Mouse (Mus musculus): ENCODE measurements around the gene Cnot1. TPM values are rescaled to one million over a fixed set of nuclear protein-coding genes. Genes with fewer than 3 reads are reported as not detected.

Cnot1 gene
- polyA plus RNA-seq, 1 experiment: 32.1 TPM

Other genes with a start within 250 kb of the Cnot1 start
- gene Prss54, start 231.1 kb downstream of the Cnot1 start, polyA plus RNA-seq (2012; ENCODE audit: insufficient read depth, insufficient read length, missing spikeins): not detected in 2 replicates
- gene Gins3, start 174.0 kb downstream of the Cnot1 start, polyA plus RNA-seq (2012; ENCODE audit: insufficient read depth, insufficient read length, missing spikeins): 1.3 and 2.0 TPM in 2 replicates
- 0.46 and 1.5 TPM in 2 replicates for gene Ndrg4, start 130.5 kb downstream of the Cnot1 start, polyA plus RNA-seq (2012; ENCODE audit: insufficient read depth, insufficient read length, missing spikeins)
- gene Setd6, start 91.6 kb downstream of the Cnot1 start, polyA plus RNA-seq (2012; ENCODE audit: insufficient read depth, insufficient read length, missing spikeins): 7.8 and 11.6 TPM in 2 replicates
- 118 and 149 TPM in 2 replicates for gene Sap18b, start 17.9 kb upstream of the Cnot1 start, polyA plus RNA-seq (2012; ENCODE audit: insufficient read depth, insufficient read length, missing spikeins)
- gene Slc38a7, start 46.1 kb upstream of the Cnot1 start, polyA plus RNA-seq (2012; ENCODE audit: insufficient read depth, insufficient read length, missing spikeins): 3.3 and 3.7 TPM in 2 replicates
- 17.1 and 21.0 TPM in 2 replicates for gene Got2, start 81.1 kb upstream of the Cnot1 start, polyA plus RNA-seq (2012; ENCODE audit: insufficient read depth, insufficient read length, missing spikeins)